Mouse (Mus musculus) macrophage (primary cell): ENCODE measurements around the gene Ccnt1. TPM values are rescaled to one million over a fixed set of nuclear protein-coding genes. Genes with fewer than 3 reads are reported as not detected.

Experiments used
- H3K27ac ChIP-seq: fragments of 350-480 bp; formaldehyde crosslinking; 2 replicates; pipeline ENCODE4 v1.9.0; 2021
- H3K36me3 ChIP-seq: fragments of 350-480 bp; formaldehyde crosslinking; 2 replicates; pipeline ENCODE4 v1.9.0; 2021; ENCODE audit errors: inconsistent target
- H3K4me3 ChIP-seq: fragments of 350-480 bp; formaldehyde crosslinking; 2 replicates; pipeline ENCODE4 v1.9.0; 2021; ENCODE audit errors: inconsistent target
- H3K79me2 ChIP-seq: fragments of 350-480 bp; formaldehyde crosslinking; 2 replicates; pipeline ENCODE4 v1.9.0; 2021; ENCODE audit errors: inconsistent target
- WGBS: methylation state at CpG from one replicate; pipeline ENCODE4 v1.1.7; 2026; ENCODE audit warnings: inconsistent platforms; ENCODE audit not compliant: missing documents; 5-methylcytosine and 5-hydroxymethylcytosine counted together
- polyA plus RNA-seq: library from polyadenylated mRNA; stranded (reverse); fragments of 250-400 nt; gene quantifications from 3 replicates; pipeline ENCODE4 v1.2.4, GENCODE M21; 2018; ENCODE audit warnings: inconsistent platforms

Ccnt1 gene
- polyA plus RNA-seq, 1 experiment from 2014 or later = 15.6 TPM

DNA sequence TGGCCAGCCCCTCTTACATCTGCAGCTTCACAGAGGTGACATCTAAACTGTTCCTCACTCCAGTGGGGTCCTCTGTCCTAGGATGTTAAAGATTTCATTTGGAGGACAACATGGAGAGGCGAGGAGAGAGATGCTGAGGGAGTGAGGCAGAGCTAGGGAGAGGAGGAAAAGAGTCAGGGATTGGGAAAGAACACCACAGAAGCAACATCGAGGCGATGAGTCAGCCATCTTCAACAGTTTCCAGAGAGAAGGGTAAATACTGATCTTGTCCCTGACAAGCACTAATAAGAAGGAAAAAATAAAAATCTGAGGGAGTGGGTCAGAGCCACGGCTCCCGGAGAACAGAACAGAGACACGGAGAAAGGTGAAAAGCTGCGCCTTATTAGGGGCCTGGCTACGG lies 12.3 kb upstream of the Ccnt1 start:
- Histone ChIP-seq H3K4me3 (no peak overlapping the region), H3K79me2 (no peaks in the 10 kb centered on the region), H3K27ac (no peak overlapping the region), H3K36me3 (no peaks in the 10 kb centered on the region)
- WGBS = 82% methylated on average over 8 of the region's 8 CpGs

- Histone ChIP-seq H3K27ac (no peak overlapping the region), H3K4me3 (no peak overlapping the region), H3K36me3 (no peaks in the 10 kb centered on the region), H3K79me2 (no peaks in the 10 kb centered on the region)
- 71% methylated on average over 8 of the region's 8 CpGs for WGBS
Measured at GRCm38 (mm10) chr15:98582410-98582809, 11.7 kb upstream of the Ccnt1 start.

DNA sequence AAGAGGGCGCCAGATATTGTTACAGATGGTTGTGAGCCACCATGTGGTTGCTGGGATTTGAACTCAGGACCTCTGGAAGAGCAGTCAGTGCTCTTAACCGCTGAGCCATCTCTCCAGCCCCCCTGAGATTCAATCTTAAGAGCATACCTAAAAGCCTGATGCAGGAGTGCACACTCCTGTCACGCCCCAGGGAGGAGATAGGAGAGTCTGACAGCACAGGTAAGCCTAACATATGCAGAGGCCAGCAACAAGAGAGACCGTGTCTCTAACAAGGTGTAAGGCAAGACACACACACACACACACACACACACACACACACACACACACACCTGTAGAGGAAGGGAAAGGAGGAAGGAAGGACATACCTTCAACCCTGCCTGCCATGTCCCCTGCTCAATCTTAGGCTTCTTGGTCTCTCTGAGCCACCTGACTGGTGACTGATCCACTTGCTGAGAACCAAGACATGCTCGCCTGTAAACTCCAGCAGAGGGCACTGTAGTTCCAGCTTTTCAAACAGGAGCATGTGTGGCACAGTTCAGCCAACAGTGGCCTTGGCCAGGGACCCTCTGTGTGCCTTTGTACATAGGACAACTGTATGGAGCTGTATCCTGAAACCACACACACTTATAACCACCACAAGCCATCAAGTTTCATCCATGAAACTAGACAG lies 9.2 kb upstream of the Ccnt1 start:
- Histone ChIP-seq H3K4me3 (no peak overlapping the region), H3K79me2 (no peaks in the 10 kb centered on the region), H3K27ac (no peak overlapping the region), H3K36me3 (no peaks in the 10 kb centered on the region)
- 48% methylated on average over 3 of the region's 5 CpGs for WGBS

GRCm38 (mm10) chr15:98579310-98579709 lies 8.6 kb upstream of the Ccnt1 start:
- Histone ChIP-seq H3K4me3 (no peak overlapping the region), H3K79me2 (no peaks in the 10 kb centered on the region), H3K27ac (no peak overlapping the region), H3K36me3 (no peaks in the 10 kb centered on the region)
- WGBS = 96% methylated on average over 2 of the region's 2 CpGs

- Histone ChIP-seq H3K79me2 (peaks cover 8% of the 10 kb centered on the region), H3K27ac (no peak overlapping the region), H3K36me3 (no peaks in the 10 kb centered on the region), H3K4me3 (no peak overlapping the region)
- WGBS = 88% methylated on average over 4 of the region's 4 CpGs
Measured at GRCm38 (mm10) chr15:98573293-98573692, 2.6 kb upstream of the Ccnt1 start.

- 85% methylated on average over 4 of the region's 4 CpGs for WGBS
- Histone ChIP-seq H3K27ac (no peak overlapping the region), H3K79me2 (peaks cover 34% of the 10 kb centered on the region), H3K36me3 (no peaks in the 10 kb centered on the region), H3K4me3 (no peak overlapping the region)
Measured at GRCm38 (mm10) chr15:98569795-98570365, 843 bp downstream of the Ccnt1 start.

DNA sequence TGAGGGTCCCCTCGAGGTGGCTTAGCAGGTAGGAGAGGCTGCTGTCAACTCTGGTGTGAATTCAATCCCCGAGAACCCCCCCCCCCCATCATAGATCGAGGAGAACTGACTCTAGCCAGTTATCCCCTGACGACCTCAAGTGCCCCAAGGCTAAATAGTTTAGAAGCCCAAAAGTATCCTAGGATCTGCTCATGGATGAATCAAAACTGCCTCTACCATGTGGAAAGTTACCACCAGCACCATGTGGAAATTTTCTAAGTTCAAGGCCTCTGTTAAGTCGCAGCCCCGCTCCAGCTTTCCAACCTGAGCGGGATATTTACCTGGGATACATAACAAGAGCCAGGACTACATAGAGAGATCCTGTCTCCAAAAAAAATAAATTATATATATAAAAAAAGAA lies 1.5 kb downstream of the Ccnt1 start:
- 79% methylated on average over 7 of the region's 7 CpGs for WGBS
- Histone ChIP-seq H3K27ac (no peak overlapping the region), H3K79me2 (peaks cover 41% of the 10 kb centered on the region), H3K4me3 (no peak overlapping the region), H3K36me3 (no peaks in the 10 kb centered on the region)

DNA sequence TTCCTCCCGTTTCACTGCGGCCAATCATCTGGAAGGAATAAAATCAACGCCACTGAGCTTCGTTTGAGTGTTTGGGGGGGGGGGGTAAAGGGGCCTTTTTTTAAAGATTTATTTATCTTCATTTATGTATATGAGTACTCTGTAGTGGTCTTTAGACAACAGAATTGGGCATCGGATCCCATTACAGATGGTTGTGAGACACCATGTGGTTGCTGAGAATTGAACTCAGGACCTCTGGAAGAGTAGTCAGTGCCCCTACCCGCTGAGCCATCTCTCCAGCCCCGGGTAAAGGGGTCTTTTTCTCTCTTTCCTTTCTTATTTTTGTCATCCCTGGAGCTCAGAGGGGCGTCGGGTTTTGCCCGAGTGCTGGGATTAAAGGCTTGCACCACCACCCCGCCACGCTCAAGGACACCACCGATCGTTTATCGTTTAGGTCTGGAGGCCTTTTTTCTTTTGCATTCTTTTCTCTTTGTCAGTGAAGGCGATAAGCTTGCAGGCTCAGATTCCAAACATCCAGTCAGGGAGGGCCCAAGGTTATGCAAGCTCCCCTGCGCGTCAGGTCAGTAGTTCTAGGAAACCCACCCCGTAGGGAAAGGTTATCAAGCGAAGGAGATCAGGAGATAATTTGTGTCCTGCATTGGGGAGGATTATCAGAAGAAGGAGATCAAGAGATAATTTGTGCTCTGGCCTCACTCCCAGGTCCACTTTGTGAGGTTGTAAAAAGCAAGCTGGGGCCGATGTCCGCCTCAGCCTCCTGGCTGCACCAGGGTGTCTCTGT lies 2.3 kb downstream of the Ccnt1 start:
- peaks cover 49% of the 10 kb centered on the region for H3K79me2 ChIP-seq
- 10% methylated on average over 22 of the region's 22 CpGs for WGBS

GRCm38 (mm10) chr15:98567278-98568134 lies 3.2 kb downstream of the Ccnt1 start:
- Histone ChIP-seq H3K27ac (peak overlapping the region; percentile 85), H3K36me3 (peaks cover 6% of the 10 kb centered on the region; the same call in 1 of the 2 replicates), H3K4me3 (peak overlapping the region; percentile 90), H3K79me2 (peaks cover 58% of the 10 kb centered on the region)
- 2% methylated on average over 82 of the region's 88 CpGs for WGBS

More for the DNA sequence above, 2.3 kb downstream of the Ccnt1 start:
- H3K27ac ChIP-seq = peak overlapping the region; percentile 80
- peak overlapping the region; percentile 90 for H3K4me3 ChIP-seq
- H3K36me3 ChIP-seq = no peaks in the 10 kb centered on the region

GRCm38 (mm10) chr15:98566973-98567277 lies 3.8 kb downstream of the Ccnt1 start:
- Histone ChIP-seq H3K4me3 (peak overlapping the region; percentile 90), H3K27ac (peak overlapping the region; percentile 85), H3K79me2 (peaks cover 64% of the 10 kb centered on the region), H3K36me3 (peaks cover 6% of the 10 kb centered on the region; the same call in 1 of the 2 replicates)
- under 1% methylated on average over 15 of the region's 15 CpGs for WGBS

DNA sequence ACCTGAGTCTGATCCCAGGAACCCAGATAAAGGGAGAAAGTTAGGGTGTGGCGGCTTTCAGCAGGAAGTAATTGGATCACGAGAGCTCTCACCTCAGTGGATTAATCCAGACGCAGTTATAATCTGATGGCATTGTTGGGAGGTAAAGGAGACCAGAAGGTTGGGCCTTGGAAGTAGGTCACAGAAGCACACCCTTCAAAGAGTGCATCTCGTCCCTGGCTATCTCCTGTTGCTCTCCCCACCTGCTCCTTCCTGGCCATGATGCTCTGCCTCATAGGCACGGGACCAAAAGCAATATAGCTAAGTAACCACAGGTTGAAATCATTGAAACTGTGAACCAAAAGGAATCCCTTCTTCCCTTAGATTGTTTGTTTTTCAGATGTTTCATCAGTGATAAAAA lies 13.5 kb downstream of the Ccnt1 start:
- H3K27ac ChIP-seq = no peak overlapping the region
- no peak overlapping the region for H3K4me3 ChIP-seq
- WGBS = 95% methylated on average over 5 of the region's 5 CpGs
- peaks cover 81% of the 10 kb centered on the region for H3K79me2 ChIP-seq
- H3K36me3 ChIP-seq = peaks cover 57% of the 10 kb centered on the region

GRCm38 (mm10) chr15:98555881-98556280 lies 14.8 kb downstream of the Ccnt1 start:
- peaks cover 68% of the 10 kb centered on the region for H3K79me2 ChIP-seq
- H3K36me3 ChIP-seq = peaks cover 70% of the 10 kb centered on the region
- H3K4me3 ChIP-seq = no peak overlapping the region
- H3K27ac ChIP-seq = no peak overlapping the region
- 98% methylated on average over 4 of the region's 4 CpGs for WGBS

DNA sequence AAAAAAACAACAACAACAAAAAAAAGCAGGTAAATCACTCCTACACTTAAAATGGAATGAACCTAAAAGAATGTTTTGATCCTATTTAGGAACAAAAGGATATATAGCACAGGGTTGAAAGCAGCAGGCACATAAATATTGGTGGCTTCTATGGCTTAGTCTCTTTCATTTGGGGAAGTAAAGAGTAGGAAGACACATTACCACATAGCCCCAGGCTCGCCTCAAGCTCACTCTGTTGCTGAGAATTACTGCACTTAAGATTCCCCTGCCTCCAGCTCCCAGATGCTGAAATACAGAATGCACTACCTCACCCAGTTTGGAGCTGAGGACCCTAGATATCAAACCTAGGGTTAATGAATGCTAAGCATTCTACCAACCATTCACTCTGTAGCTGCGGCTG lies 18.0 kb downstream of the Ccnt1 start:
- WGBS = 46% methylated on average over 2 of the region's 2 CpGs
- Histone ChIP-seq H3K79me2 (peaks cover 57% of the 10 kb centered on the region), H3K4me3 (no peak overlapping the region), H3K27ac (no peak overlapping the region), H3K36me3 (peaks cover 66% of the 10 kb centered on the region)

GRCm38 (mm10) chr15:98546843-98547242 lies 23.9 kb downstream of the Ccnt1 start:
- peaks cover 71% of the 10 kb centered on the region for H3K36me3 ChIP-seq
- H3K4me3 ChIP-seq = no peak overlapping the region
- H3K79me2 ChIP-seq = peaks cover 78% of the 10 kb centered on the region
- 93% methylated on average over 5 of the region's 5 CpGs for WGBS
- H3K27ac ChIP-seq = no peak overlapping the region
